Mouse (Mus musculus): ENCODE measurements around the gene Zyg11b.

Zyg11b gene

DNA sequence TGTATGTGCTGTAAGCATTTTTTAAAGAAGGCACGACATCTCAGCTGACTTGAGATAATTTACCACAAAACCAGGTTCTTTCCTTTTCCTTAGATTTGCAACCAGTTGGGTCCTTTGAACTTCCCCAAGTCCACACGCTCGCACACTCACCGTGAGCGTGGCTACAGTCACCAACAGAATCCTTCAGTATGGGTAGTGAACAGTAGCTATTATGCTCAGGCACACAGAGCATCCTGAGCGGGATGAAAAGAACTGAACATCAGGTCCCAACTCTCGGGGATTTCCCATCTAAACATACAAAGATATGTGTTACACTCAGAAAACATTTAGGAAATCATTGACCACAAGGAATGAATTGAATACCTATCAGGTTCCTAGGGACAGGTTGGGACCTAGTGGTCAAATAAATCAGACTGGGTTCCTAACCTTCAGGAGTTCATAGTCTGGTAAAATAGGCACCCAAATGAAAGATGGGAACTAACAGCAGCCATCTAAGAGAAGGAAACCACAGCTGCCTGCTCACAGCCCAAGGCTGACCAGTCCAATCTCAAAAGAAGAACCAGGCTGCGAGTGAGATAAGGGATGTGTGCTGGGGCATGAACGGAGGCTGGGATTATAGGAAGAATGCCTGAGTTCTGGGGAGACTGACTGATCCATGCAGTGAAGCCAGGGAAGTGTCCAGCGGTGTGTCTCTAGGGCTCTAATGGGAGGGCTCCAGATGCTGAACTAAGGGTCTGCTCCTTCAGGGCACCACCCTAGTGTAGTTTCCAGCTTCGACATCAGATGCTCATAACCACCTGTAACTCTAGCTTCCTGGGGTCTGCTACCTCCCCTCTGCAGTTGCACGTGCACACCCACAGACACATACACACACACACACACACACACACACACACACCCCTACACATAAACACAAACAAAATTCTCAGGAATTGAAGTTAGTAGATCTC, 17.0 kb upstream of the Zyg11b start:
- DNase-seq: no peak

DNA sequence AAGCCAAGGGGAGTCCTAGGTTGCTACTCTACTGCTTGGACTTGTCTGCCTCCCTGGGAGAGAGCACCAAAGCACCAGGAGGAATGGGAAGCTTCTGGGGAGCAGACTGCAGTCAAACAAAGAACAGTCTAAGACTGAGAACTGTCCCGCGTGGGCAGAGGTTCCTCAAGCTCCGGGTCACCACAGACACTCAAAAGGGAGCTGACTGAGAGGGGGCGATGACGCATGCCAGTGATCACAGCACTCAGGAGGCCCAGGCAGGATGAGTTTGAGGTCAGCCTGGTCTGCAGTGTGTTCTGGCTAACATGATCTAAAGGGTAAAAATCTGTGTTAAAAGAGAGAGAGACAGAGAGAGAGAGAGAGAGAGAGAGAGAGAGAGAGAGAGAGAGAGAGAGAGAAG, 13.1 kb upstream of the Zyg11b start:
- no peak for DNase-seq

DNA sequence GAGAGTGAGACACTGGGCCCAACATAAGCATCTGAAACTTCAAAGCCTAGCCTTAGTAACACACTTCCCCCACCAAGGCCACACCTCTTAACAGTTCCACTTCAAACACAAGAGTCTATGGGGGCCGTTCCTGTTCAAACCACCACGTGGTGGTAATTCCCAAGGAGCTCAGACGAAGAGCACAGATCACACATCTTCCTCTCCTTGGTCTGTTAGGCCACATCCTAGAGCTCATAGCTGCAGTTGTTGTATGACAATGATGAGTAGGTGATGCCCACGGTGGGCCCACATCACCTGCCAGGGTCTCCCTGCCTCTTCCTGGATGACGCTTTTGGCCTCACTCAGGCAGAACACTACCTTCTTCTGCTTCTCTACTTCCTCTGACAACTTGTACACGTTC, 9.8 kb upstream of the Zyg11b start:
- DNase-seq: no peak

DNA sequence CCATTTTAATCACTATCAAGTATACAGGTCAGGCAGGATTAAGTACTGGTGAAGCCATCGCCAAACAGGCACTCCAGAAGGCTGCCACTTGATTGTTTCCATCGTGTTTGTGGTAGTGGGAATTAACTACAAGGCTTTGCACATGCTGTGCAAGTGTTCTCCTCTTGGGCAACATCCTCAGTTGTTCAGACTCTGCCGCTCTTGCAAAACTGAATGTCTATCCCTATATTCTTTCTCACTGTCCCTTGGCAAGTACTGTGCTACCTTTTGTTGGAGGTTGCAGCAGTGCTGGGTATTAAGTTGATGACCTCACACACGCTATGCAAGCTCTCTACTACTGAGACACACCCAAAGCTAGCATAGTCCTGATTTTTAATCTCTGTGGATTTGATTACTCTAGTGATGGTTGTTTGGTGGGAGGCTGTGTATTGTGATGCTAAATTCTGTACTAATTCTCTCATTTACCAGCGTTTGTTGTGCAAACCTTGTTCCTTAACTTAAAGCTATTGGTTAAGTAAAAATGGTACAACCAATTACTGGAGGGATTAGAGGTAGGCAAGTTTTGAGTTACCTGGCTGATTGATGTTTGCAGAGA, 1.5 kb upstream of the Zyg11b start:
- no peak for DNase-seq

DNA sequence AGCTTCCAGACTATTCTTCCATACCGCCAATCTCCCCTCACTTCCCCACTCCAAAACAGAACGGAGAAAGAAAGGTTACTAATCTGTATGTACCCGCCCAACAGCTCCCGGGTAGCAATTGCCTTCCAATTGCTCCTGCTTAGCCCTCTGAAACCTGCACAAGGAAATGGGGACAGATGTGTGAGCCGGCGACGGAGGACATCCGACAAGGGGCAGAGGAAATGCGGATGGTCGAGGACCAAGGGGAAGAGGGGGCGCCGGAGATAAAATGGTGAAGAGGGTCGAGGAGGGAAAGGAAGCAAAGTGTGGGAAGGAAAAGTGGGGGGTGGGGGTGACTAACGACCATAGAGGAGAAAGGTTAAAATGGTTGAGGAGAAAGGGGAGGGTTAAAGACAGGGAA, 630 bp downstream of the Zyg11b start:
- DNase-seq: no peak

DNA sequence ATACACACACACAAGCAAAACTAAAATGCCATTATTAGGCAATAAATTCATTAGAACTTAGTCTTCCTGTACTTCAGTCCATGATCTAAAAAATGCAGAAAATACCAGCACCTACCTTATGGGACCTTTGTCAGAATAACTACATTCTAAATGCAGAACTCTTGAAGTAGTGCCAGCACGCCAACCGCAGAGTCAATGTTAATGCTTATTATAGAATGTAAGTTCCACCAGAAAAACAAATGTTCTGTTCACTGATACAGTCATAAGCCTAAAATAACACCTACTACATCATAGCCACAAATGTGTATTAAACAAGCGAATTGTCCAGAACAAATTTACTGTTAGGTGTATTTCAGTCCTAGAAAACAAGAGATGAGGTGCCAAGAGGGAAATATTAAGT, 23.9 kb downstream of the Zyg11b start:
- DNase-seq: no peak

DNA sequence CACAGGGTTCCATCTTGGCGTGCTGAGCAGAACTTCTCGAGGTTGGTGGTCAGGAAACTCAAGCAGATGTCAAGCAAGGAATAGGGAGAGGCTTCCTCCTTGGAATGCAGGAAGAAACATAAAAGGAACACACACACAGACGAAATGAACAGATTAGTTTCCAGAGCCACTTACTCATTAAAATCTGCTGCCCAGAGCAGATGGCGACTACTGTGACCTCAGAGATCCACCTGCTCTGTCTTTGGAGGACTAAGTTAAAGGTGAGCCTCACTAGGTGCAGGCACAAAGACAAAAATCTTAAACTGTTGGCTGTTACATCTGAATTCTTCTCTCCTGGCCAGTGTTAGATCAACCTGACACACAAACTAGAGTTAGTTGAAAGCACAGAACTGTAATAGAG, 28.6 kb downstream of the Zyg11b start:
- peak; percentile 13 for DNase-seq

DNA sequence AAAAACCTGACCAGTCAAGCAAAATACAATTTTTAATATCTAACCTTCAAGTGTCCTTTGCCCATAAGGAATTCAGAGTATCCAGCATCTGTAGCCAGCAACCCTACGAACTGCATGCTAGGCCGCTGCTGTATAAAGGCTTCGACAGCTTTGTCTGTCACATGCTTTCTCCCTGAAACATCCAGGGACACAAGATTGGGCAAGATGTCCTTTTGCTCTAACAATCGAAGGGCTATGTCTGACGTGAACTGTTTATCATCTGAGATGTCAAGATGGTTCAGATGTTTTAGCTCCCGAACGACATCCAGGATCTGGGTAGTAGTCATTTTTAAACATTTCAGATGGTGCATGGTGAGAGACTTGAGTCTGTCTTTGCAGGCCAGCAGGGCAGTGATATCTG, 35.1 kb downstream of the Zyg11b start:
- no peak for DNase-seq

DNA sequence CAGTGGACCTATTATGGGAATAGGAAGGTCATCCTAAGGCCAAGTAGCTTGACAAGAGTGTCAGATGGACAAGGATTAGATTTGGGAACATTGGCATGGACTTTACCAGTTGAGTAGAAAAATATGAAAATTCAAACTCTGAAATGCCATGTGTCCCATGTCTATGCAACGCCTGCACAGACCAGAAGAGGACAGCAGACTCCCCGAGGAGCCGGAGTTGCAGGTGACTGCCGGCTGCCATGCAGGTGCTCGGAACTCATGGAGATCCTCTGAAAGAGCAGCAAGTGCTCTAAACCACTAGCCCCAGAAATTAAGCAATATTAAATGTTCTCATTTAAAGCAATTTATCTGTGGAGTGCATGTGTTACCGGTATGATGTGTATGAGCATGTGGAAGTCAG, 47.6 kb downstream of the Zyg11b start:
- no peak for DNase-seq

DNA sequence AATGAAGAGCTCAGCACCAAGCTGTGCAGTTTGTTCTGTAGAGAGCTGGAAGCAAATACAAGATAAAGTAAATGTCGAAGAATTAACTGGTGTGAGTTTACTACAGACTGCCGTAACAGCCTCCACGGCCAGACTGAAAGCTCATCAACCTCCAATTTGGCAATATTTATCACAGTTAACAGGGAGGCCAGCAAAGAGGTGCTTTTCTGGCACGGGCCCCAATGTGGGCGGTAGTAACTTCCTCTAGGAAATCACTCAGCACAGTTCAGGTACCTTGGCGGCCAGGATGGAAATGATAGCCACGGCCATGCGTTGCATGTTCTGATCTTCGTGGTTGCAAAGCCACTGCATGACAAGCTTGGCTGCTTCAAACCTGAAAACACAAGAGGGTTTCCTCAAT, 50.4 kb downstream of the Zyg11b start:
- DNase-seq: no peak

DNA sequence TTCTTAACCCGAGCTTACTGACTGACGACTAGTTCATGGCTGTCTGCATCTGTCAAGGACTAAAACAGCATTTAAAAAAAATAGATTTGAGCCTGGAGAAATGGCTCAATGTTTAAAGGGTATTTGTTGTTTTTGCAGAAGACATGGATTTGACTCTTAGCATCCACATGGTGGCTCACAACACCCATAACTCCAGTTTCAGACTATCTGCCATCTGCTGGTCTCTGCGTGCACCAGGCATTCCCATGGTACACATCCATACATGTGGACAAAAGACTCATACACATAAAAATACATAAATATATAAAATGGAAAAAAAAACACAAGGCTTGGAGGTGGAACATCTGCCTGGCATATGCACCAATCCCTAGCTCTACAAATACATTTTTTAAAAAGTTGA, 51.6 kb downstream of the Zyg11b start:
- DNase-seq: no peak

DNA sequence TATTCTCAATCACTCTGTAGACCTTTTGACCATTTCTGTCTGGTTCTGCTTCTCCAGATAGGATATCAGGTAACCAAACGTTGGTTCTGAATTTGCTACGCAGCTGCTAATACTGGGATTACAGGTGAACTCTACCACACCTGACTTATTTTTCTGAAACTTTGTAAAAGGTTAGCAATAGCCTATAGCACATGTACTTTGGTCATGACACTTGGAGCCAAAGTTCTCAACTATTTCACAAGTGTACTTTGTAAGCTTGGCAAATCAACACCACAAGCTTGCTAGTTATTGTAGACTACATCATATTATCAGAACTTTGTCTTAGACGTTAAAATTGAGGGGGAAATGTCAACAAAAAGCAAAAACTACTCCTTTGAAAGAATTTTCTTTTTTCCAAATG, 67.2 kb downstream of the Zyg11b start:
- no peak for DNase-seq

DNA sequence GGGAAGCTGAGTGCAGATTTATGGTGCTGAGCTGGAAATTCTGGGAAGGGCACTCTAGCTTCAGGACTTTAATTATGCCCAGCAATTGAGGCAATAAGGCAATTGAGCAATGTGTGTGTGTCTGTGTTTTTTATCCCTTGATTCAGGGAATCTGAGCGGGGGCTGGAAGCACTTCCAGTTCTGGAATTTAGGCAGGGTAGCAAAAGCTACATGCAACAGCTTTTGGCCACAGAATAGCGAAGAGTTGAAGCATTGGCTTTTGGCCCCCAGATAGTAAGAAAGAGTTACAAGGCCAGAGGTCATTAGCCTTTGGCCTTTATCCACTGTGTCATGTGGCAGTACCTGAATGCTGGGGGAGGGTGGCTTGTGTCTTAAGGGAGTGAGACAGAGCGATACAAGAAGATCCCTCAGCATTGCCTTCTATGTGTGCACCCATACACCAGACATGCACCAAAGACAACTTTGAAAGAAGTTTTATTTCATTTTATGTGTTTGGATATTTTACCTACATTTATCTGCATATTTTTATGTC, 75.5 kb downstream of the Zyg11b start:
- no peak for DNase-seq

DNA sequence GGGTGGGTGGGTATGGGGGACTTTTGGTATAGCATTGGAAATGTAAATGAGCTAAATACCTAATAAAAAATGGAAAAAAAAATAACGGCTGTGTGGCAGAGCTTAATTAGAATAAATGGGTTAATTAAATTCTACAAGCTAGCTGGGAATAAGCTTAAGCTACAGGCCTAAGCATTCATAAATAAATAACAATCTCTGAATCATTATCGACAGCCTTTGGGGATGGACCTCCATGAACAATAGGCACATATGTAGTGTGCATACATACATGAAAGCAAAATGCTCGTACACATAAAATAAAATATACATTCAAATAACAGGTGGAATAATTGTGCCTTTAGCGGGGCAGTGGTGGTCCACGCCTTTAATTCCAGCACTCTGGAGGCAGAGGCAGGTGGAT, 78.4 kb downstream of the Zyg11b start:
- no peak for DNase-seq

DNA sequence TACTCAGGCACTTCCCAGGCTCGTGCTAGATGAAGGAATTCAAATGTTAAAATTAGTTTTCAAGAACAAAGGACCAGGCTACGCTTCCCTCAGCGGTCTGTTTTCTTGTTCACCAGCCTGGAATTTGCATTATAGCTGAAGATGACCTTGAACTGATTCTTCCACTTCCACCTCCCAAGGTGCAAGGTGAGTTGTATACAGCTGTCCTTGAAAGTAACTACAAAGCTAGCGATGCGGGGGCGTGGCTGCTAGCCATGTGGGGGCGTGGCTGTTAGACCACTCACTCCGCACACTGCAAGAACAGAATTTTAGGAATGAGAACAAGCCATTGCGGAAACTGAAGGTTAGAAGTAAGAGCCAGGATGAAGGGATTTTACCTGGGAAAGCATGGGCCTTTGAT, 81.9 kb downstream of the Zyg11b start:
- no peak for DNase-seq

DNA sequence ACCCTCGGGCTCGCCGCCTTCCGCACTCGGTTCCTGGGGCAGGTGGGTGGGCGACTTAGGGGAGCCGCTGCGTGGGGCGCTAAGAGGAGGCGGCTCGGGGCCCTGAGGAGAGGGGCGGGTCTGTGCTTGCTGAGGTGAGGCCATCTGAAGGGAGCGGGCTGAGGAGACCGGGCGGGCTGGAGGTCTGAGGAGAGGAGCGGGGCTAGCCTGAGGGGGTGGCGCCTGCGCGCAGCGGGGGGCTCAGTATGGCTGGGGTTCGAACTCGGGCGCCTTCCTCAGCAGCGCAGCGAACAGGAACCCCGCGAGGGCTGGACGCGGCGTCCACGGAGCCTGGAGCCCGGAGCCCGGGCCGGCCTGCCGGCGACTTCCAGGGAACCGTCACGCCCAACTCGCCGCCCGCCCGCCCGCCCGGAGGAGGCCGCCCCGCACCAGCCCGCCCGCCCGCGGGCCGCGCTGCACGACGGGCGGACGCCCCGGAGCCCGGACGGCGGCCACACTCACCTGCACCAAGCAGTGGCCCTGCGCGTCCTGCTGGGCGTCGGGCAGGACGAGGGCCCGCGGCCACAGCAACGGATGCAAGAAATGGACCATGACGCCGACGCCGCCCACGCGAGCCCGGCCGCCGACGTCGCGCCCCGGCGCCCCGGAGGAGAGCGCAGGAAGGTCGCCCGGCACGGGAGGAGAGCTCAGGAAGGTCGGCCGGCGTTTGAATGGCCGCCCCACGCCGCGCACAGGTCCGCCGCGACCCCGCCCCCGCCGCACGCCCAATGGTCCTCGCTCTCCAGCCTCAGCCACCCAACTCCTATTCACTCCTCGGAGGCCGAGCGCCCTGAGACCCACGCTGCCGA, 83.3 kb downstream of the Zyg11b start, which contains the start of gene Zyg11a:
Zyg11a (minus strand) TSS at position 717 of the 848 bp plus-strand sequence.
- no peak for DNase-seq

DNA sequence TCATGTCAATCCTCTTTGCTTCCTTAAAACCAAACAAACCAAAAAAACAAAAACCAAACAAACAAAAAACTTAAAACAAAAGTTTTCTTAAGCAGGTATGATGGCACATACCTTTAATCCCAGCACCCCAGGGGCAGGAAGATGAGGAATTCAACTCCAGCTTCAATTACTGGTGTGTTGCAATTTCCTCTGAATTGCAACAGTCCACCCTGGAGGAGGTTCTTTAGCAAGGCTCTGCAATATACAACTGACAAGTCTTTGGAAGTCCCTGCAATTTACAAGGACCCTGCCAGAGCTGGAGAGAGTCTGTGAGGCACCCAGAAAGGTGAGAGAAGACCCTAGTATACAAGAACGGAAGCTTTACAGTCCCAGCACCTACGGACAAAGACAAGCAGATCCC, 87.9 kb downstream of the Zyg11b start:
- DNase-seq: no peak

DNA sequence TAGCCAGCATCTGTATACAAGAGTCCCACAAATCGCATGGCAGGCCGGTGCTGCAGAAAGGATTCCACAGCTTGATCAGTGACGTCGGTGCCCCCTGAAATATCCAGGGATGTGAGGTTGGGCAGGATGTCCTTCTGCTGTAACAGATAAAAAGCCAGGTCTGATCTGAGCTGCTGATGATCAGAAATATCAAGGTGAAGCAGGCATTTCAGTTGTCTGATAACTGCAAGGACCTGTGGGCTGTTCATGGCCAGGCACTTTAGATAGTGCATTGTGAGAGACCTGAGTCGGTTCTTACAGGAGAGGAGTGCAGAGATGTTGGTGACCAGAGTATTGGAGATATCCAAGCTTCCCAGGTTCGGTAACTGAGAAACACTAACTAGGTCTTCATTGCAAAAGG, 96.3 kb downstream of the Zyg11b start:
- DNase-seq: no peak

DNA sequence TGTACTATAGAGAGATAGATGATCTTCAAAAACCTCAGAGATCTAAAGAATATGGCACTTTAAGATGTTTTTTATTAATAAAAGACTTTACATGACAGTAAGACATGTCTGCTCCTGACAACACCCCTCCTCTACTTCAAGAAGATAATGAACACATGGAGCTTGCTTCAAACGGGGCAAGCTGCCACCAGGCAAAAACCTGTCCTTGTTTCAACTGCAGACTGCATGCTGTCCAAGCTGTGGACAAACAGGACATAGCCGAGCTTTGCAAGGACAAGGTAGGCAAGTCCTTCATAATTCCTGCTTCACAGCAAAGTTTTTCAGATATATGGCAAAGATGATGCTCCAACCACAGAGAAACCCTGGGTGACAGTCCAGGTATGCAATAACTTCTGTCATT, 101.7 kb downstream of the Zyg11b start:
- peak; percentile 17 for DNase-seq

DNA sequence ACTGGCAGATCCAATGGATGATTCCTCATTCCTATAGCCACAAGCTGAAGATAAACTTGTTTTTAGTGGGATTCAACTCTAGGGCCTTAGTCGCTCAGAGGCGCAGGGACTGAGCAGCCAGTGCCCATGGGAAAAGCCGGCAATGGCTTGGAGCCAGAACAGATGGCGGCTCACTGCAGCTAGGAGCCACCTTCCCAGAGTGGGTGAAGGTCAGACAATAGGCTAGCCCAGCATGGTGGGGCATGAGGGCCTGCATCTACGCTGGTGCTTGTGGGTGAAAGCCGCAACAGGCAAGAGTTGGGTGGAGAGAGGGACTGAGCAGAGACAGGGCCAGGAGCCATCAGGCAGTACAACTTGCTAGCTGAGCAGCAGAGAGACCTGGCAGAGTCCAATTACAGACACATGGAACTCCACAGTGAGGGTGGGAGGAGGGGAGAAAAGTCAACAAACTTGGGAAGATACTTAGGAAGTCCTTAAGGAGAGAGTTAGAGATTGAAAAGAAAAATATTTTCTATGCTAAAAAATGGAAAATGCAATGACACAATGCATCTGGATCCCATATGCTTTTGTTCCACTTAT, 104.5 kb downstream of the Zyg11b start:
- peak; percentile 47 for DNase-seq

DNA sequence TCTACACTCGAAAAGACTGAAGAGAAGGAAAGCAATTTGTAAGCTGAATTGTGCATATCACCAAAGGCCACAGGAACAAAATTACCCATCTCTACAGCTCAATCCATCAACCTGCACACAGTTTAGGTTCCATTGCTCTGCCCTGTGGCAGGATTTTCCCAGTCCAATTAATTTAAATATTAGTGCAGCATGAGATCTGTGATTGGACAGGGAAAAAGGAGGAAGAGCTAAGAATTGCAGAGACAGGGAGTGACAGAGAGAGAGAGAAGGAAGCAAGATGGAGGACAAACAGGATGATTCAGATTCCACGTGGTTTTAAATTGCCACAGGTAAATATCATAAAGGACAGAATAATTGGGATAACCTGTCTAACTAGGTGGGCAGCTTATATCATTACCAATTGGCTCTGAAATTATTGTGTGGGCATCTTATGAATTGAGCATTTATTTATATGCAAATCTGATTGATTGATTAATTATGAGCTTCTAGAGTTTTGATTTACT, 108.0 kb downstream of the Zyg11b start:
- no peak for DNase-seq

DNA sequence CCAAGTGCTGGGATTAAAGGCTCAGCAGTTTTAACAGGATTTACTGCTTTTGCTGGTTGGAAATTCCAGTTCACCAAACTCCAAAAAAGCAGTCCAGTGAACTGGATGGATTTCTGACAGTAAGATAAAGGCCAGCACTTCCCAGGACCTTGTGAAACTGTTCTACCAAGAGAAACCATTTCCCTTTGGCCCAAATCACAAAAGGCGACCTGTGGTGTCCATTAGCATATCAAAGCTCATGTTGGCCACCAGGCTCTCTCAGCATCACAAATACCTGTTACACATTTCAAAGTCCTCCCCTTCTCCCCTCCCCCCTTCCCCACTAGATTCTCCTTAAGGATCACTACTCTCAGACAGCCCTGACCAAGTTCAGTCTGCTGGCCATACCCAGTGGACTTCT, 118.6 kb downstream of the Zyg11b start:
- DNase-seq: no peak

Data from cerebellum, adult 11 months (tissue).